Mouse (Mus musculus): ENCODE results near the gene Trim8.

GRCm38 (mm10) chr19:46502069-46502455 lies 560 bp downstream of the Trim8 start:
- TF ChIP-seq CTCF (IDR thresholded peaks at IDR 0.05) (peak; percentile 6; the same call in 1 of the 2 replicates), POLR2A (IDR thresholded peaks at IDR 0.05; ENCODE audit: insufficient read depth, low read depth, low read length) (0 out of 2 replicates have a peak, but pooled peaks have one; percentile 27), EP300 (IDR thresholded peaks at IDR 0.05; ENCODE audit: insufficient read depth, low read depth, low read length) (no peak)
